ENCODE assay signal across 17 mouse cellular contexts in the genomic region with DNA sequence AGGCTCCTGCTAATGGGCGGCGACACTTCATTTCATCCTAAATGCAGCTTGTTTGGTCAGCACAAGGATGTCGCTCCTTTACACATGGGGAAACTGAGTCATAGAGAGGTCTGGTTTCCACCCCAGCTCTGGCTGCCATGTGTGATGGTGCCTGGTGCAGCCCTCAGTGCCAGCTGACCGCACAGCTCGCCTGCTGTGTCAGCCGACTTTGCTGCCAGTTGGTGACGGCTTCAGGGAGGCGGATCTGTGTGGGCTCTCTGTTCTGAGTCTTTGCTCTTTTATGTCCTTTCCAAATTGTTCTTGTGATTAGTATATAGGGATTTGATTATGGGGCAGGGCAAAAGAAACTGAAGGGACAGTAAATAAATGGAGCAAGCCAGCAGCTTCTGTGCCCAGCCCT. TPM values are rescaled to one million over a fixed set of nuclear protein-coding genes. Genes with fewer than 3 reads are reported as not detected.
A peak's percentile ranks its signal among the peaks of the same experiment; 100 is the strongest.
DNase-seq lines count a peak whose midpoint lies in the region; ATAC-seq lines count a peak whose summit lies in the region.
"Had no signal": no experiment of that assay in that cellular context is flagged by ENCODE, and none has a peak within 500 bp of the region (broad histone marks: within the 10 kb centered on the region; RNA-seq: fewer than 3 reads in every experiment).

No protein-coding gene starts in this region.

- peaks cover 90% of the 10 kb centered on the region for H3K4me1 ChIP-seq in megakaryocyte, embryonic 14.5 days
- H3K4me1 ChIP-seq: hindbrain, embryonic 15.5 days; neural tube, embryonic 15.5 days; stomach, embryonic 15.5 days had no signal

- H3K36me3 ChIP-seq in megakaryocyte, embryonic 14.5 days (replicated peaks; ENCODE audit: low read length), result peaks cover 11% of the 10 kb centered on the region
- H3K36me3 ChIP-seq: hindbrain, embryonic 15.5 days; neural tube, embryonic 15.5 days; stomach, embryonic 15.5 days had no signal

- peak overlapping the region; percentile 17 for H3K4me3 ChIP-seq in megakaryocyte, embryonic 14.5 days (replicated peaks)
- H3K4me3 ChIP-seq: hindbrain, embryonic 15.5 days; neural tube, embryonic 15.5 days; stomach, embryonic 15.5 days had no signal

- intact Hi-C loops in left cerebral cortex, postnatal 36 days (cut with DNase I), result no loop called here

- peaks cover 2% of the 10 kb centered on the region for H3K27me3 ChIP-seq in megakaryocyte, embryonic 14.5 days (replicated peaks)
- H3K27me3 ChIP-seq: hindbrain, embryonic 15.5 days; neural tube, embryonic 15.5 days; stomach, embryonic 15.5 days had no signal

- ATAC-seq in cerebellum, adult (ENCODE audit: insufficient number of reproducible peaks, low FRiP score, low TSS enrichment), result no peak
- ATAC-seq: forebrain, postnatal 0 days had no signal

- DNase-seq in cerebellum, adult 11 months, result peak; percentile 6
- peak; percentile 41 for DNase-seq in left cerebral cortex, adult 11 months (ENCODE audit: low spot score)
- no peak for DNase-seq in left cerebral cortex, postnatal 36 days (ENCODE audit: low spot score in 2 of 2)
- peak; percentile 32 to 68 for DNase-seq in layer of hippocampus, adult 18-20 months (ENCODE audit: low spot score in 2 of 2)
- DNase-seq in urinary bladder, adult 18-20 months (ENCODE audit: low spot score in 2 of 2), result no peak
- DNase-seq in B cell, adult 2 months, result no peak
- DNase-seq: forebrain, postnatal 0 days; gastrocnemius, postnatal 10 days; heart, postnatal 10 days; kidney, adult 18-20 months; kidney, postnatal 14 days; retina, postnatal 1 day had no signal

- peaks cover 6% of the 10 kb centered on the region; the same call in 1 of the 2 replicates for H3K9me3 ChIP-seq in megakaryocyte, embryonic 14.5 days
- H3K9me3 ChIP-seq: hindbrain, embryonic 15.5 days; neural tube, embryonic 15.5 days; stomach, embryonic 15.5 days had no signal

RNA-seq across cellular contexts. Expression of a gene that starts 37.3 kb away (rescaled TPM):
- total RNA-seq in left cerebral cortex, postnatal 36 days (2021), result 100 to 1,000 TPM; 469 to 487 TPM
- 100 to 1,000 TPM; 601 to 632 TPM for total RNA-seq in layer of hippocampus, adult 18-20 months (2021)
- polyA plus RNA-seq in megakaryocyte, embryonic 14.5 days (2012; ENCODE audit: insufficient read depth, low replicate concordance), result 57.3 and 223 TPM in 2 replicates

Comparison
In these comparisons a context has a peak if more than half of its experiments do, and no peak if none do; other contexts are left out.
1. DNase-seq: peak in cerebellum, adult 11 months (single experiment), left cerebral cortex, adult 11 months (single experiment) and layer of hippocampus, adult 18-20 months (2 of 2); none in left cerebral cortex, postnatal 36 days (0 of 2), urinary bladder, adult 18-20 months (0 of 2) and B cell, adult 2 months (0 of 2).